Mouse (Mus musculus) hindbrain, embryonic 15.5 days (tissue): ENCODE data around the gene Cybb. TPM values are rescaled to one million over a fixed set of nuclear protein-coding genes. Genes with fewer than 3 reads are reported as not detected.
"Not testable (repeated sequence)": the region's sequence is repeated elsewhere in the genome, so short reads cannot be mapped to it uniquely, and the experiment has no call there.

Experiments used
- ATAC-seq: fragments of 200-750 bp; cut with Nextera tagmentation; 2 replicates; pipeline ENCODE4 v1.8.0; 2017; ENCODE audit warnings: low read depth, moderate number of reproducible peaks, moderate TSS enrichment; ENCODE audit not compliant: low FRiP score
- H3K27ac ChIP-seq: fragments of 300-500 bp; sonication (generic); replicated peaks from 2 replicates; pipeline ENCODE4 v1.5.1; 2015; ENCODE audit warnings: mild to moderate bottlenecking, inconsistent platforms
- H3K27me3 ChIP-seq: fragments of 300-500 bp; sonication (generic); 2 replicates; pipeline ENCODE4 v1.6.1; 2015; ENCODE audit warnings: control low read depth, inconsistent platforms
- H3K36me3 ChIP-seq: fragments of 300-500 bp; sonication (generic); 2 replicates; pipeline ENCODE4 v1.6.1; 2015; ENCODE audit warnings: control low read depth, inconsistent platforms
- H3K4me1 ChIP-seq: fragments of 300-500 bp; sonication (generic); replicated peaks from 2 replicates; pipeline ENCODE4 v1.6.1; 2015; ENCODE audit warnings: control low read depth, inconsistent platforms
- H3K4me2 ChIP-seq: fragments of 300-500 bp; sonication (generic); 2 replicates; pipeline ENCODE4 v1.6.1; 2015; ENCODE audit warnings: moderate library complexity, mild to moderate bottlenecking, inconsistent platforms
- H3K4me3 ChIP-seq: fragments of 300-500 bp; sonication (generic); 2 replicates; pipeline ENCODE4 v1.5.1; 2015; ENCODE audit warnings: mild to moderate bottlenecking, inconsistent platforms
- H3K9ac ChIP-seq: fragments of 300-500 bp; sonication (generic); 2 replicates; pipeline ENCODE4 v1.6.1; 2015; ENCODE audit warnings: inconsistent platforms
- H3K9me3 ChIP-seq: fragments of 300-500 bp; sonication (generic); 2 replicates; pipeline ENCODE4 v1.6.1; 2016; ENCODE audit warnings: control low read depth, inconsistent platforms
- WGBS: fragments of 180-500 bp; shearing (Covaris S2); methylation state at CpG from one replicate; pipeline ENCODE4 v1.1.7; 2015; 5-methylcytosine and 5-hydroxymethylcytosine counted together
- polyA plus RNA-seq: library from polyadenylated mRNA; unstranded; fragments of >200 nt; fragmentation: Nextera tagmentation; extraction: Ambion mirVana; gene quantifications from 2 replicates; pipeline ENCODE4 v1.2.1, GENCODE M21; 2015

The Cybb gene
- polyA plus RNA-seq, result 0.43 and 1.3 TPM in 2 replicates

- WGBS, result 86% methylated on average over 4 of the region's 4 CpGs
- Histone ChIP-seq H3K27me3 (no peaks in the 10 kb centered on the region), H3K4me1 (no peaks in the 10 kb centered on the region), H3K36me3 (no peaks in the 10 kb centered on the region), H3K27ac (no peak within 1 kb of the TSS), H3K4me3 (no peak within 1 kb of the TSS), H3K4me2 (no peak within 1 kb of the TSS), H3K9ac (no peak within 1 kb of the TSS), H3K9me3 (no peaks in the 10 kb centered on the region)
- ATAC-seq, result no peak
These were observed at the start of gene Cybb for GRCm38 (mm10) chrX:9487671-9488070. Cybb (minus strand) TSS chrX:9487771.

- H3K9ac ChIP-seq, result no peak overlapping the region
- no peak overlapping the region for H3K4me3 ChIP-seq
- no peaks in the 10 kb centered on the region for H3K9me3 ChIP-seq
- H3K36me3 ChIP-seq, result no peaks in the 10 kb centered on the region
- no peak overlapping the region for H3K4me2 ChIP-seq
- no peak for ATAC-seq
- H3K4me1 ChIP-seq, result no peaks in the 10 kb centered on the region
- H3K27me3 ChIP-seq, result no peaks in the 10 kb centered on the region
- H3K27ac ChIP-seq, result no peak overlapping the region
- WGBS, result 99% methylated on average over 3 of the region's 3 CpGs
These were observed 49.3 kb upstream of the Cybb start for GRCm38 (mm10) chrX:9536881-9537280.

GRCm38 (mm10) chrX:9519969-9520368, 32.4 kb upstream of the Cybb start:
- not testable (repeated sequence) for H3K4me3 ChIP-seq, H3K4me1 ChIP-seq, H3K36me3 ChIP-seq, H3K27me3 ChIP-seq, H3K9me3 ChIP-seq, H3K4me2 ChIP-seq, H3K27ac ChIP-seq, H3K9ac ChIP-seq
- peak; percentile 63 for ATAC-seq
- 34% methylated on average over 2 of the region's 2 CpGs for WGBS

- not testable (repeated sequence) for H3K4me1 ChIP-seq, ATAC-seq, H3K27me3 ChIP-seq, H3K9ac ChIP-seq, H3K9me3 ChIP-seq, H3K27ac ChIP-seq, H3K36me3 ChIP-seq, H3K4me3 ChIP-seq, H3K4me2 ChIP-seq
These were observed 30.0 kb upstream of the Cybb start for GRCm38 (mm10) chrX:9517531-9517930.

- H3K36me3 ChIP-seq, H3K27ac ChIP-seq, H3K4me3 ChIP-seq, H3K4me2 ChIP-seq, H3K4me1 ChIP-seq, H3K27me3 ChIP-seq, H3K9ac ChIP-seq, ATAC-seq, H3K9me3 ChIP-seq: not testable (repeated sequence)
- 89% methylated on average over 6 of the region's 6 CpGs for WGBS
These were observed 12.5 kb downstream of the Cybb start for GRCm38 (mm10) chrX:9475036-9475435.

- Histone ChIP-seq H3K27me3 (no peaks in the 10 kb centered on the region), H3K4me2 (no peak overlapping the region)
- ATAC-seq, result no peak
These were observed 13.1 kb downstream of the Cybb start for GRCm38 (mm10) chrX:9474440-9474839.

GRCm38 (mm10) chrX:9473768-9474167, 13.8 kb downstream of the Cybb start:
- H3K27me3 ChIP-seq, result no peaks in the 10 kb centered on the region
- H3K4me2 ChIP-seq, result no peak overlapping the region
- no peaks in the 10 kb centered on the region for H3K9me3 ChIP-seq
- 79% methylated on average over 2 of the region's 2 CpGs for WGBS
- ATAC-seq, result no peak
- H3K27ac ChIP-seq, result no peak overlapping the region
- H3K4me1 ChIP-seq, result no peaks in the 10 kb centered on the region
- H3K9ac ChIP-seq, result no peak overlapping the region
- H3K4me3 ChIP-seq, result no peak overlapping the region
- no peaks in the 10 kb centered on the region for H3K36me3 ChIP-seq

More at GRCm38 (mm10) chrX:9474440-9474839, 13.1 kb downstream of the Cybb start:
- no peaks in the 10 kb centered on the region for H3K36me3 ChIP-seq
- H3K27ac ChIP-seq, result no peak overlapping the region
- no peak overlapping the region for H3K9ac ChIP-seq
- no peaks in the 10 kb centered on the region for H3K9me3 ChIP-seq
- H3K4me3 ChIP-seq, result no peak overlapping the region
- no peaks in the 10 kb centered on the region for H3K4me1 ChIP-seq

- Histone ChIP-seq H3K9me3 (no peaks in the 10 kb centered on the region), H3K4me1 (no peaks in the 10 kb centered on the region), H3K36me3 (no peaks in the 10 kb centered on the region), H3K27me3 (no peaks in the 10 kb centered on the region), H3K4me3 (no peak overlapping the region), H3K9ac (no peak overlapping the region), H3K4me2 (no peak overlapping the region), H3K27ac (no peak overlapping the region)
- WGBS, result 48% methylated on average over 3 of the region's 3 CpGs
- no peak for ATAC-seq
These were observed 16.7 kb downstream of the Cybb start for GRCm38 (mm10) chrX:9470811-9471388.

GRCm38 (mm10) chrX:9469100-9469499, 18.5 kb downstream of the Cybb start:
- Histone ChIP-seq H3K4me1 (no peaks in the 10 kb centered on the region), H3K9ac (no peak overlapping the region), H3K27ac (no peak overlapping the region), H3K27me3 (no peaks in the 10 kb centered on the region), H3K4me2 (no peak overlapping the region), H3K9me3 (no peaks in the 10 kb centered on the region), H3K36me3 (no peaks in the 10 kb centered on the region), H3K4me3 (no peak overlapping the region)
- no peak for ATAC-seq

- WGBS, result 89% methylated on average over 4 of the region's 4 CpGs
These were observed 20.6 kb downstream of the Cybb start for GRCm38 (mm10) chrX:9467020-9467419.

GRCm38 (mm10) chrX:9465890-9466289, 21.7 kb downstream of the Cybb start:
- no peak overlapping the region for H3K27ac ChIP-seq
- H3K4me3 ChIP-seq, result no peak overlapping the region
- 81% methylated on average over 2 of the region's 2 CpGs for WGBS
- H3K9ac ChIP-seq, result no peak overlapping the region
- no peak for ATAC-seq
- H3K27me3 ChIP-seq, result no peaks in the 10 kb centered on the region
- no peaks in the 10 kb centered on the region for H3K9me3 ChIP-seq
- no peaks in the 10 kb centered on the region for H3K36me3 ChIP-seq
- no peaks in the 10 kb centered on the region for H3K4me1 ChIP-seq
- H3K4me2 ChIP-seq, result no peak overlapping the region

More at GRCm38 (mm10) chrX:9467020-9467419, 20.6 kb downstream of the Cybb start:
- H3K36me3 ChIP-seq, result no peaks in the 10 kb centered on the region
- ATAC-seq, result no peak
- no peaks in the 10 kb centered on the region for H3K4me1 ChIP-seq
- no peaks in the 10 kb centered on the region for H3K27me3 ChIP-seq
- H3K9me3 ChIP-seq, result no peaks in the 10 kb centered on the region
- H3K4me2 ChIP-seq, result no peak overlapping the region
- H3K27ac ChIP-seq, result no peak overlapping the region
- no peak overlapping the region for H3K9ac ChIP-seq
- H3K4me3 ChIP-seq, result no peak overlapping the region

GRCm38 (mm10) chrX:9462671-9463070, 24.9 kb downstream of the Cybb start:
- no peak overlapping the region for H3K4me3 ChIP-seq
- WGBS, result 81% methylated on average over 3 of the region's 3 CpGs
- H3K27ac ChIP-seq, result no peak overlapping the region
- no peaks in the 10 kb centered on the region for H3K36me3 ChIP-seq
- H3K9me3 ChIP-seq, result no peaks in the 10 kb centered on the region
- no peak for ATAC-seq
- H3K4me2 ChIP-seq, result no peak overlapping the region
- no peaks in the 10 kb centered on the region for H3K4me1 ChIP-seq
- no peaks in the 10 kb centered on the region for H3K27me3 ChIP-seq
- H3K9ac ChIP-seq, result no peak overlapping the region

GRCm38 (mm10) chrX:9461399-9461798, 26.2 kb downstream of the Cybb start:
- Histone ChIP-seq H3K9me3 (no peaks in the 10 kb centered on the region), H3K27ac (no peak overlapping the region), H3K36me3 (no peaks in the 10 kb centered on the region), H3K9ac (no peak overlapping the region), H3K27me3 (no peaks in the 10 kb centered on the region), H3K4me2 (no peak overlapping the region), H3K4me3 (no peak overlapping the region), H3K4me1 (no peaks in the 10 kb centered on the region)
- ATAC-seq, result no peak
